Mouse (Mus musculus) hindbrain, embryonic 11.5 days (tissue): ENCODE data around the gene Gast. TPM values are rescaled to one million over a fixed set of nuclear protein-coding genes. Genes with fewer than 3 reads are reported as not detected.
"Not testable (repeated sequence)": the region's sequence is repeated elsewhere in the genome, so short reads cannot be mapped to it uniquely, and the experiment has no call there.

Source experiments
- ATAC-seq: fragments of 200-750 bp; cut with Nextera tagmentation; 2 replicates; pipeline ENCODE4 v1.8.0; 2017; ENCODE audit warnings: mild to moderate bottlenecking, moderate TSS enrichment, moderate library complexity; ENCODE audit not compliant: low FRiP score
- DNase-seq: peaks from one replicate; pipeline ENCODE4 v3.0.0-alpha.2; 2015; ENCODE audit warnings: low spot score
- H3K27ac ChIP-seq: fragments of 300-500 bp; sonication (generic); 2 replicates; pipeline ENCODE4 v1.5.1; 2014; ENCODE audit warnings: mild to moderate bottlenecking, low read depth, low read length
- H3K27me3 ChIP-seq: fragments of 300-500 bp; sonication (generic); 2 replicates; pipeline ENCODE4 v1.6.1; 2014; ENCODE audit warnings: mild to moderate bottlenecking, low read length, moderate library complexity, mixed read lengths; ENCODE audit not compliant: control insufficient read depth, insufficient read depth
- H3K36me3 ChIP-seq: fragments of 300-500 bp; sonication (generic); 2 replicates; pipeline ENCODE4 v1.6.1; 2014; ENCODE audit warnings: mild to moderate bottlenecking, low read length, moderate library complexity, mixed read lengths; ENCODE audit not compliant: control insufficient read depth, insufficient read depth
- H3K4me1 ChIP-seq: fragments of 300-500 bp; sonication (generic); replicated peaks from 2 replicates; pipeline ENCODE4 v1.6.1; 2014; ENCODE audit warnings: low read length, mixed read lengths; ENCODE audit not compliant: control insufficient read depth, insufficient read depth
- H3K4me2 ChIP-seq: fragments of 300-500 bp; sonication (generic); replicated peaks from 2 replicates; pipeline ENCODE4 v1.6.1; 2014; ENCODE audit warnings: mild to moderate bottlenecking, low read depth, low read length
- H3K4me3 ChIP-seq: fragments of 300-500 bp; sonication (generic); 2 replicates; pipeline ENCODE4 v1.5.1; 2014; ENCODE audit warnings: low read depth, low read length
- H3K9ac ChIP-seq: fragments of 300-500 bp; sonication (generic); 2 replicates; pipeline ENCODE4 v1.6.1; 2014; ENCODE audit warnings: low read depth, low read length
- H3K9me3 ChIP-seq: fragments of 300-500 bp; sonication (generic); 2 replicates; pipeline ENCODE4 v1.6.1; 2016; ENCODE audit warnings: low read length; ENCODE audit not compliant: control insufficient read depth
- WGBS: fragments of 180-500 bp; shearing (Covaris S2); extraction: QIAGEN DNeasy Blood & Tissue Kit; methylation state at CpG from one replicate; pipeline ENCODE4 v1.1.7; 2014; 5-methylcytosine and 5-hydroxymethylcytosine counted together
- polyA plus RNA-seq: library from polyadenylated mRNA; unstranded; fragments of >200 nt; fragmentation: Nextera tagmentation; extraction: Ambion mirVana; gene quantifications from 2 replicates; pipeline ENCODE4 v1.2.1, GENCODE M21; 2014

Gast gene
- polyA plus RNA-seq, 1 experiment from 2014 or later = not detected

GRCm38 (mm10) chr11:100318529-100319451 is 15.4 kb upstream of the Gast start:
- H3K9me3 ChIP-seq = no peaks in the 10 kb centered on the region
- ATAC-seq (no peak), DNase-seq (no peak)
- H3K4me2 ChIP-seq = peak overlapping the region; percentile 33
- H3K4me1 ChIP-seq = no peaks in the 10 kb centered on the region
- H3K4me3 ChIP-seq = peak overlapping the region; percentile 88; the same call in 1 of the 2 replicates
- peak overlapping the region; percentile 4; the same call in 1 of the 2 replicates for H3K9ac ChIP-seq
- 88% methylated on average over 10 of the region's 10 CpGs for WGBS
- no peaks in the 10 kb centered on the region for H3K27me3 ChIP-seq
- no peaks in the 10 kb centered on the region for H3K36me3 ChIP-seq
- peak overlapping the region; percentile 17; the same call in 1 of the 2 replicates for H3K27ac ChIP-seq

DNA sequence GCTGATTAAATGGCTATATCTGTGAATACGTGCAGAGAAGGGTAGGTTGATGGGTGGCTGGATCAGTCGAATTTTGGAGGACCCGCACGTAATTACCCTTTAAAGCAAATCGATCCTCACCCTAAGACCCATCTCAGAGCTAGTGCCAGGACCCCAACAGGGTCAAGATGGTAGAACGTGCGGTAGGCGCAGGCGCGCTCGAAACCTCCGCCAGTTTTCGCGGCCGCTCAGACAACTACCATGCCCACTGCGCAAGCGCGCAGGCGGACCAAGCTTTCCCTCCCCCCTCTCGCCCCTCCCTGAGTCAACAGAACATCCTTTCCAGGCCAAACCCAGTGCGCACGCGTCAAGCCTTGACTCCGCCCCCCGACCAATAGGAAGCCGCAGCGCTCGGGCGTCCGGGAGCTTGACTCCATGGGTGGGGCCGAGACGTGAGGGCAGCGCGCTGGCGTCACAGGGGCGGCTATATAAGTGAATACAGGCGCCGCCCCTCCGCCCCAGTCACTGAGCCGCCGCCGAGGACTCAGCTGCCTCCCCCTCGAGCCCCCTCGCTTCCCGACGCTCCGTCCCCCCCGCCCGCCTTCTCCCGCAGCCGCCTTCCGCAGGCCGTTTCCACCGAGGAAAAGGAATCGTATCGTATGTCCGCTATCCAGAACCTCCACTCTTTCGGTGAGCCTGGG is 14.6 kb upstream of the Gast start, which contains the start of gene Eif1:
TSS of gene Eif1 (plus strand) at position 394 of the 680 bp plus-strand sequence.
- Histone ChIP-seq H3K4me3 (peak within 1 kb of the TSS; percentile 88), H3K9ac (peak within 1 kb of the TSS; percentile 95), H3K36me3 (no peaks in the 10 kb centered on the region), H3K4me2 (peak within 1 kb of the TSS; percentile 72), H3K9me3 (no peaks in the 10 kb centered on the region), H3K27ac (peak within 1 kb of the TSS; percentile 96), H3K27me3 (no peaks in the 10 kb centered on the region), H3K4me1 (no peaks in the 10 kb centered on the region)
- ATAC-seq (peak; percentile 91), DNase-seq (peak; percentile 100)
- 1% methylated on average over 49 of the region's 58 CpGs for WGBS

- under 1% methylated on average over 28 of the region's 40 CpGs for WGBS
- Histone ChIP-seq H3K4me2 (peak overlapping the region; percentile 72), H3K9me3 (no peaks in the 10 kb centered on the region), H3K4me1 (no peaks in the 10 kb centered on the region), H3K4me3 (peak overlapping the region; percentile 88), H3K27ac (peak overlapping the region; percentile 96), H3K9ac (peak overlapping the region; percentile 95), H3K27me3 (no peaks in the 10 kb centered on the region), H3K36me3 (no peaks in the 10 kb centered on the region)
- DNase-seq (peak; percentile 97), ATAC-seq (peak; percentile 86)
These were observed 14.0 kb upstream of the Gast start for GRCm38 (mm10) chr11:100320172-100320630.

DNA sequence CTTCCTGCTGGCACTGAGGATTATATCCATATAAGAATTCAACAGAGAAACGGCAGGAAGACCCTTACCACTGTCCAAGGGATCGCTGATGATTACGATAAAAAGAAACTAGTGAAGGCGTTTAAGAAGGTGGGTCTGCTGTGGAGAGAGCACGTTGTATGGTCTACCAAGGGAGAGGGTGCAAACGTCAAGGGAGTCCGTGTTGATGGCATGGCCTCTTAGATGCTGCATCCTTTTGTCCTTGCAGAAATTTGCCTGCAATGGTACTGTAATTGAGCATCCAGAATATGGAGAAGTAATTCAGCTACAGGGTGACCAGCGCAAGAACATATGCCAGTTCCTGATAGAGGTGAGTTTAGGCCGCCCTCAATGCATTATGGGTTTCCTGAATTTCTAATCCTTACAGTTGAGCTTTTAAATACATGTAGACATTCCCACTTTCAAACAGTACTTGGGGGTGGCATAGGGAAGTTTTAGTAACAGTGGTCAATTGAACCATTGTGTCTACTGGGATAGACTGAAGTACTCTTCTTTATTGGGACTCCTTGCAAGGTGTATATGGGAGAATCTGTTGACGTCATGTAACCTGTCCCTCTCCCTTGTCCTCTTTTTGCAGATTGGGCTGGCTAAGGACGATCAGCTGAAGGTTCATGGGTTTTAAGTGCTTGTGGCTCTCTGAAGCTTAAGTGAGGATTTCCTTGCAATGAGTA is 13.4 kb upstream of the Gast start:
- ATAC-seq = not testable (repeated sequence)

GRCm38 (mm10) chr11:100321479-100322305 is 12.5 kb upstream of the Gast start:
- not testable (repeated sequence) for H3K4me2 ChIP-seq, H3K9me3 ChIP-seq, DNase-seq, ATAC-seq, H3K36me3 ChIP-seq, H3K9ac ChIP-seq, H3K27ac ChIP-seq, H3K4me3 ChIP-seq, H3K4me1 ChIP-seq, H3K27me3 ChIP-seq
- 88% methylated on average over 7 of the region's 7 CpGs for WGBS

More for the DNA sequence above, 13.4 kb upstream of the Gast start:
- Histone ChIP-seq H3K4me3 (peak overlapping the region; percentile 88), H3K27ac (peak overlapping the region; percentile 27; the same call in 1 of the 2 replicates), H3K9ac (peak overlapping the region; percentile 95), H3K4me2 (peak overlapping the region; percentile 72)
- not testable (repeated sequence) for DNase-seq, H3K27me3 ChIP-seq, H3K9me3 ChIP-seq, H3K4me1 ChIP-seq, H3K36me3 ChIP-seq
- 21% methylated on average over 11 of the region's 11 CpGs for WGBS

DNA sequence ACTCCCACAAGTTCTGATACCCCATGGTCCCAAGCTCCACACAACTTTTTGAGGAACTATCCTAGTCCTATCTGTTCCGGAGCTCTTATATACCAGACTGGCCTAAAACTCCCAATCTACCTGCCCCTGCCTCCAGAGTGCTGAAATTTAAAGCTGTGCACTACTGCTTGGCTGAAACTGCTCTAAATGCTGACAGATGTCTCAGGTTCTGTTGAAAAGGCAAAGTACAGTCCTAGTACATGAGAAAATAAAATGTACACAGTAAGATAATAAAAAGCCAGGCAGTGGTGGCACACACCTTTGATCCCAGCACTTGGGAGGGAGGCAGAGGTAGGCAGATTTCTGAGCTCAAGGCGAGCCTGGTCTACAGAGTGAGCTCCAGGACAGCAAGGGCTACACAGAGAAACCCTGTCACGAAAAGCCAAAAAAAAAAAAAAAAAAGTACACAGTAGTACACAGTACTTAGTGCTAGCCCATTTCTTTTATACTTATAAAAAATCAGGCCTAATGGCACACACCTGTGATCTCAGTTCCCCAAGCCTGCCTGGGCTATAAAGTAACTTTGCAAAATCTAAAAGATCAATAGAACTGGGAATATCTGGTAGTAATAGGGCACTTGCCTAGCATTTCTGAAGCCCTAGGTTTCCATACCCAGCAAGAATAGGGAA is 11.5 kb upstream of the Gast start:
- no peaks in the 10 kb centered on the region for H3K36me3 ChIP-seq
- H3K27me3 ChIP-seq = no peaks in the 10 kb centered on the region
- no peak for ATAC-seq
- 66% methylated on average over 3 of the region's 3 CpGs for WGBS
- H3K4me1 ChIP-seq = no peaks in the 10 kb centered on the region
- no peaks in the 10 kb centered on the region for H3K9me3 ChIP-seq
- no peak overlapping the region for H3K4me3 ChIP-seq
- H3K9ac ChIP-seq = no peak overlapping the region
- DNase-seq = no peak
- no peak overlapping the region for H3K4me2 ChIP-seq
- no peak overlapping the region for H3K27ac ChIP-seq

DNA sequence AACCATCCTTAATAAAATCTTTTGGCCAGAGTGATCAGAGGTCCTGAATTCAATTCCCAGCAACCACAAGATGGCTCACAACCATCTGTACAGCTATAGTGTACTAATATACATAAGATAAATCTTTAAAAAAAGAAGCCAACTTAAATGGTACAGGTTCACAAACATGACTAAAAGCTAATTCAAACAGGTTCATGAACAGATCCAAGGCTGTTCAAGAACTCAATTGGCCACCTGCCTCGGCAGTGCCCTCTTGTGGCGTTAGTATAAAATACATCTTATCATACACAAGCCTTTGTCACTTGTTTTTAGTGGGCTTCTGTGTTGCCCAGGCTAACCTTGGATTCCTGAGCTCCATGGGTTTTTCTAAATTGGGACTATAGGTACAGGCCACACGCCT is 10.6 kb upstream of the Gast start:
- no peaks in the 10 kb centered on the region for H3K27me3 ChIP-seq
- no peak overlapping the region for H3K27ac ChIP-seq
- no peak for ATAC-seq
- no peak overlapping the region for H3K4me3 ChIP-seq
- H3K9me3 ChIP-seq = no peaks in the 10 kb centered on the region
- H3K4me1 ChIP-seq = no peaks in the 10 kb centered on the region
- whole genome bisulfite sequencing = 13% methylated on average over 3 of the region's 3 CpGs
- DNase-seq = peak; percentile 85
- no peak overlapping the region for H3K4me2 ChIP-seq
- no peak overlapping the region for H3K9ac ChIP-seq
- no peaks in the 10 kb centered on the region for H3K36me3 ChIP-seq
